Mouse (Mus musculus) embryonic facial prominence, embryonic 14.5 days (tissue): ENCODE measurements at regions not wholly inside any gene's neighbourhood (a gene's known extent, or its start where the extent isn't known, plus 50 kb on each side); places are given as distances from the start of the nearest gene placed in this dataset.
A peak's percentile ranks its signal among the peaks of the same experiment; 100 is the strongest.

ENCODE experiments used
- ATAC-seq: fragments of 200-750 bp; cut with Nextera tagmentation; 2 replicates; pipeline ENCODE4 v1.8.0; 2017; ENCODE audit warnings: low read depth, moderate number of reproducible peaks, moderate TSS enrichment
- DNase-seq: peaks from one replicate; pipeline ENCODE4 v3.0.0-alpha.2; 2015; ENCODE audit warnings: low spot score
- H3K27ac ChIP-seq: fragments of 300-500 bp; sonication (generic); replicated peaks from 2 replicates; pipeline ENCODE4 v1.5.1; 2014; ENCODE audit warnings: low read depth, mild to moderate bottlenecking, low read length, moderate library complexity
- H3K27me3 ChIP-seq: fragments of 300-500 bp; sonication (generic); replicated peaks from 2 replicates; pipeline ENCODE4 v1.6.1; 2014; ENCODE audit warnings: low read length; ENCODE audit not compliant: control insufficient read depth, insufficient read depth
- H3K36me3 ChIP-seq: fragments of 300-500 bp; sonication (generic); 2 replicates; pipeline ENCODE4 v1.6.1; 2014; ENCODE audit warnings: low read length, mixed read lengths; ENCODE audit not compliant: control insufficient read depth, insufficient read depth
- H3K4me1 ChIP-seq: fragments of 300-500 bp; sonication (generic); 2 replicates; pipeline ENCODE4 v1.6.1; 2014; ENCODE audit warnings: antibody characterized with exemption, low read length; ENCODE audit not compliant: control insufficient read depth, insufficient read depth
- H3K4me2 ChIP-seq: fragments of 300-500 bp; sonication (generic); 2 replicates; pipeline ENCODE4 v1.6.1; 2014; ENCODE audit warnings: low read depth, mild to moderate bottlenecking, low read length, moderate library complexity, mixed read lengths
- H3K4me3 ChIP-seq: fragments of 300-500 bp; sonication (generic); 2 replicates; pipeline ENCODE4 v1.5.1; 2014; ENCODE audit warnings: low read depth, mild to moderate bottlenecking, low read length
- H3K9ac ChIP-seq: fragments of 300-500 bp; sonication (generic); 2 replicates; pipeline ENCODE4 v1.6.1; 2014; ENCODE audit warnings: low read depth, mild to moderate bottlenecking, low read length, moderate library complexity, mixed read lengths
- H3K9me3 ChIP-seq: fragments of 300-500 bp; sonication (generic); 2 replicates; pipeline ENCODE4 v1.6.1; 2016; ENCODE audit warnings: low read length; ENCODE audit not compliant: control insufficient read depth
- WGBS: fragments of 180-500 bp; shearing (Covaris S2); extraction: QIAGEN DNeasy Blood & Tissue Kit; methylation state at CpG from one replicate; pipeline ENCODE4 v1.1.7; 2014; 5-methylcytosine and 5-hydroxymethylcytosine counted together

DNA sequence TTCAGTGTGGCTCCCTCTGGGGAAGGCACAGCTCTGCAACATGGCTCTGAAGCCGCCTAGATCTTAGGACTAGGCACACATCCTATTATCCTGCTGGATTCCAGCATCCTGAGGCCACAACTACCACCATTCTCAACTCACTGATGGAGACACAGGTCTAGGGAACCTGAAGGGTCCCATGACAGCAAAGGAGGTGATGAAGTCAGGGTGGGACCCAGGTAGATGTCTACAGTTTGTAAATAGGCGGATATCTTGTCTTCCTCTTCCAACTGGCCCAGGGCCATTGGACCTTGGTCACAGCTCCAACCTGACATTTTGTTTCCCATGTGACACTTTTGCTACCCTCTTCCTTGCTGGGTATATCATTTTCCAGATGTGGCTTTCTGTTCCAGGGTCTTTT, 106.4 kb downstream of the Vapb start:
- ATAC-seq (no peak), DNase-seq (no peak)
- 86% methylated on average over 2 of the region's 2 CpGs for WGBS

GRCm38 (mm10) chr2:173844524-173844923, 107.2 kb downstream of the Vapb start:
- Histone ChIP-seq H3K4me1 (peaks cover 6% of the 10 kb centered on the region), H3K27me3 (no peaks in the 10 kb centered on the region), H3K9me3 (no peaks in the 10 kb centered on the region), H3K27ac (peak overlapping the region; percentile 52; the same call in 1 of the 2 replicates), H3K4me2 (no peak overlapping the region), H3K4me3 (no peak overlapping the region), H3K36me3 (no peaks in the 10 kb centered on the region), H3K9ac (no peak overlapping the region)
- no peak for DNase-seq
- 45% methylated on average over 3 of the region's 3 CpGs for WGBS
- no peak for ATAC-seq

More for the DNA sequence above, 106.4 kb downstream of the Vapb start:
- Histone ChIP-seq H3K9ac (no peak overlapping the region), H3K36me3 (no peaks in the 10 kb centered on the region), H3K27ac (no peak overlapping the region; the same call in 1 of the 2 replicates), H3K4me1 (peaks cover 6% of the 10 kb centered on the region), H3K27me3 (no peaks in the 10 kb centered on the region), H3K9me3 (no peaks in the 10 kb centered on the region), H3K4me3 (no peak overlapping the region), H3K4me2 (no peak overlapping the region)

- H3K4me3 ChIP-seq = no peak overlapping the region
- H3K27me3 ChIP-seq = no peaks in the 10 kb centered on the region
- peak; percentile 81 for ATAC-seq
- peak overlapping the region; percentile 52; the same call in 1 of the 2 replicates for H3K27ac ChIP-seq
- peaks cover 6% of the 10 kb centered on the region for H3K4me1 ChIP-seq
- no peaks in the 10 kb centered on the region for H3K36me3 ChIP-seq
- WGBS = 48% methylated on average over 14 of the region's 14 CpGs
- H3K9ac ChIP-seq = no peak overlapping the region
- no peaks in the 10 kb centered on the region for H3K9me3 ChIP-seq
- peak; percentile 68 for DNase-seq
- no peak overlapping the region for H3K4me2 ChIP-seq
These were observed 108.1 kb downstream of the Vapb start for GRCm38 (mm10) chr2:173845155-173846029.

DNA sequence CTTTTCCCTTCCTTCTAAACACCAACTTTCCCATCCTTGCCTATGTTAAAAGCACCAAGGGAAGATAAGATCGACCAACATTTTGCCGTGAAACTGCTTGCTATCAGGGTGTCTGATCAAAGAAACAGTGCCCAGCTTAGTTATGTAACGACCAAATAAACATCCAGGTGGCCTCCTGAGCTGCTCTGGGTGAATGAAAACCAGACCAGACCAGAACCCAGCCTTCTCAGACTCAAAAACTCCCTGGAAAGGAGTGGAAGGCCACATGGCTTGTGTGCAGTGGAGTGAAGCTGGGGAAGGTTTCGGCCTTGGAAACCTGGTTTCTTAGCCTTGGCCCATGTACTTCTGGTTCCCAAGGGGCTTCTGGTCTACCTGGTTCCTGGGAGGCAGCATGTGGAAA, 113.7 kb downstream of the Vapb start:
- Histone ChIP-seq H3K4me3 (no peak overlapping the region), H3K36me3 (no peaks in the 10 kb centered on the region), H3K9ac (no peak overlapping the region), H3K9me3 (no peaks in the 10 kb centered on the region), H3K27me3 (no peaks in the 10 kb centered on the region), H3K4me2 (no peak overlapping the region), H3K4me1 (peaks cover 11% of the 10 kb centered on the region), H3K27ac (no peak overlapping the region)
- DNase-seq (no peak), ATAC-seq (no peak)
- WGBS = 59% methylated on average over 4 of the region's 4 CpGs

DNA sequence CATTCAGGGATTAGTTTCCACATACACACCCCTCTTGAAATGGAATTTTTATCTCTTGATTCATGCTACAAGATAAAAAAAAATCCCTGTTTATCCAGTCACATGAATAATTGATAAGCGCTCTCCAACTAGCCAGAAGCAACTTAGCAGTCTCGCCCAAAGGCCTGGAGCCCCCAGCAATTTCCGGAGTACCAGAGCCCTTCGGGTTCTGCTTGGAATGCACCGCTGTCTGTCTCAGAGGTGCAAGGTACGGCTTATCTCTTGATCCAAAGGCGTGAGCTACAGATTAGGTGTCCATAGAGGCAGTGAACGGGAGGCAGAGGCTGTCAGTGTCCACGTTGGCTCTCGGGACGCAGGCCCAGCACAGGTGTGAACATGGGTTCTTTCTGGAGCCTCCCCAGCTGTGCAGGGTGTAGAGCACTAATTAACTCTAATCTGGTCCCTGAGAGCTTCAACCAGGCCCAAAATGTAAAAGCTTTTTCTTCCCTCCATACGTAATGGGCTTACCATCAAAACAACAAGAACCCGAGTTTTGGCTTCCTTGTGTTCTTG, 116.9 kb downstream of the Vapb start:
- DNase-seq = peak; percentile 17
- Histone ChIP-seq H3K36me3 (no peaks in the 10 kb centered on the region), H3K27ac (no peak overlapping the region), H3K27me3 (no peaks in the 10 kb centered on the region), H3K4me1 (peaks cover 11% of the 10 kb centered on the region), H3K4me3 (no peak overlapping the region), H3K4me2 (no peak overlapping the region), H3K9me3 (no peaks in the 10 kb centered on the region), H3K9ac (no peak overlapping the region)
- WGBS = 61% methylated on average over 13 of the region's 13 CpGs
- ATAC-seq = no peak

- 55% methylated on average over 7 of the region's 7 CpGs for WGBS
- no peak overlapping the region for H3K9ac ChIP-seq
- H3K9me3 ChIP-seq = no peaks in the 10 kb centered on the region
- H3K4me1 ChIP-seq = peaks cover 11% of the 10 kb centered on the region
- ATAC-seq (no peak), DNase-seq (peak; percentile 22)
- H3K4me3 ChIP-seq = no peak overlapping the region
- no peaks in the 10 kb centered on the region for H3K36me3 ChIP-seq
- no peaks in the 10 kb centered on the region for H3K27me3 ChIP-seq
- no peak overlapping the region for H3K27ac ChIP-seq
- H3K4me2 ChIP-seq = no peak overlapping the region
These were observed 117.5 kb downstream of the Vapb start for GRCm38 (mm10) chr2:173854846-173855245.

DNA sequence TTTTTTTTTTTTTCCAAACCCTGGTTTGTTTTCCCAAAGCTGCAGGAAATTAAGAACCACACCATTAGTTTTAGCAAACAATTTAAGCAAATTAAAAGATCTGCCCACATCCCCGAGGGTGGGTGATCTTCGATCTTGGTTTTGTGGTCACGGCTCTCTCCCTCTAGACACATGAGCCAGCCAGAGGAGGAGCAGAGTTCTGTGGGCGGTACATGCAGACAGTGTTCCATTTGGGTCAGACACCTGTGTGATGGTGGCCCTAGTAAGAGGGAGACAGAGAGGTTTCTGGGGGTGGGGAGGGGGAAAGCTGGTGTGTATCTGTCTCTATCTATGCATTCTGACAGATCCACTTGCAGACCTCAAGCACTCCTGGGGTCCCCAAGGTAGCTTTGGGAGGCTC, 118.0 kb downstream of the Vapb start:
- Histone ChIP-seq H3K4me3 (no peak overlapping the region), H3K27me3 (no peaks in the 10 kb centered on the region), H3K27ac (no peak overlapping the region), H3K36me3 (no peaks in the 10 kb centered on the region), H3K4me2 (no peak overlapping the region), H3K9me3 (no peaks in the 10 kb centered on the region), H3K9ac (no peak overlapping the region), H3K4me1 (peaks cover 11% of the 10 kb centered on the region)
- WGBS = 38% methylated on average over 4 of the region's 4 CpGs
- ATAC-seq = no peak
- no peak for DNase-seq

- no peaks in the 10 kb centered on the region for H3K9me3 ChIP-seq
- 84% methylated on average over 6 of the region's 6 CpGs for WGBS
- no peak overlapping the region for H3K27ac ChIP-seq
- H3K36me3 ChIP-seq = no peaks in the 10 kb centered on the region
- H3K4me3 ChIP-seq = no peak overlapping the region
- ATAC-seq = no peak
- peaks cover 11% of the 10 kb centered on the region for H3K4me1 ChIP-seq
- no peak overlapping the region for H3K4me2 ChIP-seq
- no peak for DNase-seq
- no peak overlapping the region for H3K9ac ChIP-seq
- H3K27me3 ChIP-seq = no peaks in the 10 kb centered on the region
These were observed 119.7 kb downstream of the Vapb start for GRCm38 (mm10) chr2:173857006-173857405.

DNA sequence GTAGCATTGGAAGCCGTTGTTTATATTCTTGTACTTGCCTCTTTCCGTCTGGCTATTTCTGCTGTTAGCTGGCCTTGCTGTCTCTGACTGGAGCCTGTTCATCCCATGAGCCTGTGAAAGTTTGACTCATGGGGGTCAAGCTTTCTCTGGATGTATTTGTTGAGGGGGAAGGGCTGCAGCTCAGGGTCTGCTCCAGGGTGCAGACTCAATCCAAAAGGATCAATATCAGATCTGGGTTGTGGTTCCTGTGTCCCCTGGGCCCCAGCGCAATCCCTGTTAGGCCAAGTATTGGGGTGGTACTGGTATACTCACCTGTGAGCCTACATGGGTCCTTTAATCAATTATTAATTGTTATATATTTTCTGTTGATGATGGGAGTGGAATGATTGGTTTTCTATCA, 135.7 kb downstream of the Vapb start:
- ATAC-seq = no peak
- 88% methylated on average over 3 of the region's 3 CpGs for WGBS
- Histone ChIP-seq H3K27me3 (no peaks in the 10 kb centered on the region), H3K4me1 (no peaks in the 10 kb centered on the region), H3K27ac (no peak overlapping the region), H3K9me3 (no peaks in the 10 kb centered on the region), H3K4me2 (no peak overlapping the region), H3K9ac (no peak overlapping the region), H3K36me3 (no peaks in the 10 kb centered on the region), H3K4me3 (no peak overlapping the region)
- DNase-seq = no peak
